Mouse (Mus musculus): ENCODE data around the gene Ubap2. TPM values are rescaled to one million over a fixed set of nuclear protein-coding genes. Genes with fewer than 3 reads are reported as not detected.

Gene Ubap2
- polyA plus RNA-seq, 1 experiment from 2014 or later, result 32.1 TPM

- DNase-seq (ENCODE audit: low spot score), result no peak
Measured at GRCm38 (mm10) chr4:41266350-41266749, 8.6 kb downstream of the Ubap2 start.

DNA sequence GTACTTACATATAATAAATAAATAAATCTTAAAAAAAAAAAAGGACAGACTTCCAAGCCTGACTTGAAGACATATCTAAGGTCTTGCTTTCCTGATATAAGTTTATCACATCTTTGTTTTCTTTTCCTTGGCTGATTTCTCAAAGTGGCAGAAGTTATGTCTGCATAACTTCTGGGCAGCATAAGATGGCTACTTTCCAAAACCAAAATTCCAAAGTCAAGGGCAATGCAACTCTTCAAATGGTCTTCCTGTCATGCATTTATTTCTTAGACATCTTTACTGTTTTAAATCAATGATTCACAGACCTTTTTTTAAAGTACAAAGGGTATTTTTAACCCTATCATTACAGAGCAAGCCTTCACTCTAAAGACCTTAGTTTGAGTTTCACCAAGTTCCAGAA, 14.3 kb downstream of the Ubap2 start:
- DNase-seq (ENCODE audit: low spot score), result no peak

DNA sequence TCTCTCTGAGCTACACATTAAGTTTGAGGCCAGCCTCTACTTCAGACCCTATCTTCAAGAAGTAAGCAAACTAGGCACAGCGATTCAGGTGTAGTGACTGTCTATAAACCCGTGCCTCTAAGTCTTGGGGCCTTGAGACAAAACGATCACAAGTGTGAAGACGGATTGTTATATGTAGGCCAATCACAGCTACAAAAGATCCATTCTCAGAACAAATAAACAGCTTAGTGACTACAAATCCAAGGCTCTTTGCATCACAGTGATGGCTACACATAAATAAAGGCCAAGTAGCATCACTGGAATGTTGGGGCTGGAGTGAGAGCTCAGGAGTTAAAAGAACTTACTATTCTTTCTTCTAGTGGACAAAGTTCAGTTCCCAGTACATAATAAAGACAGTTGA, 15.9 kb downstream of the Ubap2 start:
- no peak for DNase-seq (ENCODE audit: low spot score)

- DNase-seq (ENCODE audit: low spot score), result no peak
Measured at GRCm38 (mm10) chr4:41257752-41258151, 17.2 kb downstream of the Ubap2 start.

DNA sequence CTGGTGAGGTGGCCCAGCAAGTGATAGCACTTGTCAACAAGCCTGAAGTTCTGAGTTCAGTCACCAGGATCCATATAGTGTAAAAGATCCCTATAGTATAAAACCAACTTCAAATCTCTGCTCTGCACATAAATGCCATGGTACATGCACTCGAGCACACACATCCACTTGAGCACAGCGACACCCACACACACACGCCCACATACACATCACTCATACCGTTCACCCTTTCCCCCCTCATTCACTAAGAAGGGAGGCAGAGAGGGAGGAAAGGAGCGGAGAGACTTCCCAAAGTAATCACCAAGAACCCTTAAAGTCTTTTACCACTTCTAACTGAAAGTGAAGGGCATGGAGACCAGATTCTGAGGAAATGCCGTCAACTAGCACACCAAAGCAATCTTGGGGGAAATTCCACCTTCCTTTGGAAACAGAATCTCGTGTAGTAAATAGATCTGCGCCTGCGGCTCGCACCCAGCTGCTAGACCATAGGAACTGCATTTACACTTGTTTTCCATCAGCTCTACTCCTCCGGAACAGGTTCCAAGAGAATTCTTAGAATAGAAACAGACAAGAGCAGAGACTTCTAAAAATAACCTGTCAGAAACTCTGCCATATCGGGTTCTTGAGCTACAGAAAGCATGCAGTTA, 19.3 kb downstream of the Ubap2 start:
- no peak for DNase-seq (ENCODE audit: low spot score)

DNA sequence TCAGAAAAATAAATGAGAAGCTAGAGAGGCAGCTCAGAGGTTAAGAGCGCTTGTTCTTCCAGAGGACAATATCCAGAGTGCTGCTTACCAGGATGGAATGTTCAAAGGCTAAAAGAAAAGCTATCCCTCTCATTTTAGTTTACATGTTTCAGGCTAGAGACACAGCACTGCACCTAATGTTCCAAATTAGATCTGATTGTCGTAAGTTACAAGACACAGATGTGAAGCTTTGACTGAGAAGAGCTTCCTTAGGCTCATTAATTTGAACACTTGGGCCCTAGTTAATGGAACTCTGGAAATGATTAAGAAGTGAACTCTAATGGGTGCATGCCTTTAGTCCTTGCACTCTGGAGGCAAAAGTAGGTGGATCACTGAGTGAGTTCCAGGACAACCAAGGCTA, 21.2 kb downstream of the Ubap2 start:
- no peak for DNase-seq (ENCODE audit: low spot score)

GRCm38 (mm10) chr4:41245408-41245807, 29.5 kb downstream of the Ubap2 start:
- no peak for DNase-seq (ENCODE audit: low spot score)

- peak; percentile 20 for DNase-seq (ENCODE audit: low spot score)
Measured at GRCm38 (mm10) chr4:41240916-41241315, 34.0 kb downstream of the Ubap2 start.

DNA sequence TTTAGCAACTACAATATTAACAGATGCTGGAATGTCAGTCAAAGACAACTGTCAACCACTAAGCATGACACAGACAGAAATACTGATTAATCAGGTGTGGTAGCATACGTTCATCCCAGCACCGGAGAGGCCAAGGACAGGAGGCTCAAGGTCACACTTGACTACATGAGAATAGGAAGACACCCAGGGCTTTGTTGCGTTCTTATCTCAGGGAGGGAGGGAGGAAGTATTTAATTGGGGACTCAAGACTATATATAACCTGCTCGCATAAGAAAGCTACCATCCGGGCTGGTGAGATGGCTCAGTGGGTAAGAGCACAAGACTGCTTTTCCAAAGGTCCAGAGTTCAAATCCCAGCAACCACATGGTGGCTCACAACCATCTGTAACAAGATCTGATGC, 39.3 kb downstream of the Ubap2 start:
- no peak for DNase-seq (ENCODE audit: low spot score)

GRCm38 (mm10) chr4:41226351-41226750, 48.6 kb downstream of the Ubap2 start:
- peak; percentile 61 for DNase-seq (ENCODE audit: low spot score)

DNA sequence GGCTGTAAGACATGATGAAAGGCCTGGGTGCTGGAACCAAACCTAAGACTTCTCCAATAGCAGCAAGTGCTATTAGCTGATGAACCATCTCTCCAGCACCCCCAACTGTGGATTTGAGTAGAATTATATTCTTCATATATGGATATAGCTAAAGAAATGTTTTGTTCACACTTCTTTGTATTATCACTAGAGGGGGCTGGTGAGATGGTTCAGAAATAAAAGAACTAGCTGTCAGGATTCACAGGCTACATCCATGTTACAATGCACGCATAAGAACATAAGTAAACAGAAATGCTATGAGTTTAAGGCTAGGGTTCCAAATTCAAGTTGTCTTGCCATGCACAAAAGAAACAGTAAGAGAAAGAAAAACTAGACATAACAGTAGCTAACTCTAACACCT, 49.5 kb downstream of the Ubap2 start:
- DNase-seq (ENCODE audit: low spot score), result peak; percentile 33

DNA sequence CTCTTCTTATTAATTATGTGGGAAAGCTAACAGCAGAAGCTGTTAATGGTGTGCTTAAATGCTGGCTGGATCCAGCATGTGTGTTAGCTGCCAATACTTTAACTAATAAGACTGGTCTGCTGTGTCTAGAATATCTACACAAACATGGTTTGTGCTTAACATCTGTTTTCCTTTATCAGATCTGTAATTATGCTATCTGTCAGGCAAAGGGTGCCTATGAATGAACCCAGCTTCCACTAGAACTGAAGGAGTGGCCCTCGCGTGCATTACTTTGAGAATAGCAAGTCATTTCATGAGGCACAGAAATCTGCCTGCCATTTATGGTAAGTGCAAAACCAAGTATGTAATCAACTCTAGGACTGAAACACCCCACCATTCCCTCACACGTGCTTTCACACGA, 66.9 kb downstream of the Ubap2 start:
- no peak for DNase-seq (ENCODE audit: low spot score)

- DNase-seq (ENCODE audit: low spot score), result no peak
Measured at GRCm38 (mm10) chr4:41205751-41206150, 69.2 kb downstream of the Ubap2 start.

- DNase-seq (ENCODE audit: low spot score), result no peak
Measured at GRCm38 (mm10) chr4:41202135-41202534, 72.8 kb downstream of the Ubap2 start.

GRCm38 (mm10) chr4:41196861-41197610, 77.9 kb downstream of the Ubap2 start:
- DNase-seq (ENCODE audit: low spot score), result no peak

GRCm38 (mm10) chr4:41195328-41195727, 79.6 kb downstream of the Ubap2 start:
- DNase-seq (ENCODE audit: low spot score), result no peak

GRCm38 (mm10) chr4:41192544-41193512, 82.1 kb downstream of the Ubap2 start:
- DNase-seq (ENCODE audit: low spot score), result no peak

DNA sequence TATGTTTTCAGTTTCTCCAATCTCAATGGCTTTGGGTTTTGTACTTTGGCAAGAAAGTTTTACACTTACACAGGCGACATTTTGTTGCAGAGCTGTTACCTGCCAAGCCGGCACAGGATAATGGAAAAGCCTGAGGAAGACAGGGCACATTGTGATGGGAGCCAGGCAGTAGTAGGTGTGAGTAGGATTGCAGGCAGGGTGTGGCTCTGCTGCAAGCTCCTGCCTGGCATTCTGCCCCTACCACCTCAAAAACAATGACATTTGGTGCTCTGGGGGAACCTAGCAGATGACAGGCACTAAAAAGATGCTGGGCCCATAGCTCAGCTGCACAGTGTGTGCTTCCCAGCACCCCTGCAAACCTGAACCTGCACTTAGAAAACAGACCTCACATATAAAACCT, 85.1 kb downstream of the Ubap2 start:
- DNase-seq (ENCODE audit: low spot score), result no peak

DNA sequence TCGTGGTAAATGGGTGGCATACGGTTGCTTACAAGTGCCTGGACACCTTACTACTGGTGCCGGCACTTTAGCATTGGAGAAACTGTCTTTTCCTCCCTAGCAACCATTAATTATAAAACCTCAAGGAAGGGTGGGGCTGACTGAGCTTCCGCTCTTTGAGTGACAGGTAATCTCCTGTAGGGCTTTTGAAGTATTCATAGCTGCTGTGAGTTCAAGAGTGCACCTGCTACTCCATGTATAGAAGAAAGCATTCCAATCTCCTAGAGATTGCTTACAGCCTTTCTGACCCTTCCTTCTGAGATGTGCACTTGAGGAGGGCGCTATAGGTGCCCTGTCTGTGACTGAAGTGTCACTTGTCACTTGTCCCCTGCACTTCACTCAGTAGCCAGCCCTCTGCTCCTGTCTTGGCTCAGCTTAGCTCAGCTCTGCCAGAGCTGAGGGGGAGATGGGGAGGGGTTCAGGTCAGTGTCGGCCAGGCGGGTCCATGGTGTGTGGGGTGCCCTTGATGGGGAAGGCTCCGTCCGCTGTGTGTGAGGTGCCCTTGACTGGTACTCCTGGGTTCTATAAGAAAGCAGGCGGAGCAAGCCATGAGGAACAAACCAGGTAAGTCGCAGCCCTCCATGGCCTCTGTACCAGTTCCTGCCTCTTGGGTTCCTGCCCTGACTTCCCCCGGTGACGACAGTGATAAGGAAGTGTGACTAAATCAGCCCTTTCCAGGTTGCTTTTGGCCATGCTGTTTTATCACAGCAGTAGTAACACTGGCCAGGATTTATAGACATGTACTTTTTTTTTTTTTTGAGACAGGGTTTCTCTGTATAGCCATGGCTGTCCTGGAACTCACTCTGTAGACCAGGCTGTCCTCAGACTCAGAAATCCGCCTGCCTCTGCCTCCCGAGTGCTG, 94.9 kb downstream of the Ubap2 start:
- no peak for DNase-seq (ENCODE audit: low spot score)

GRCm38 (mm10) chr4:41174631-41175030, 100.3 kb downstream of the Ubap2 start:
- DNase-seq (ENCODE audit: low spot score), result no peak

DNA sequence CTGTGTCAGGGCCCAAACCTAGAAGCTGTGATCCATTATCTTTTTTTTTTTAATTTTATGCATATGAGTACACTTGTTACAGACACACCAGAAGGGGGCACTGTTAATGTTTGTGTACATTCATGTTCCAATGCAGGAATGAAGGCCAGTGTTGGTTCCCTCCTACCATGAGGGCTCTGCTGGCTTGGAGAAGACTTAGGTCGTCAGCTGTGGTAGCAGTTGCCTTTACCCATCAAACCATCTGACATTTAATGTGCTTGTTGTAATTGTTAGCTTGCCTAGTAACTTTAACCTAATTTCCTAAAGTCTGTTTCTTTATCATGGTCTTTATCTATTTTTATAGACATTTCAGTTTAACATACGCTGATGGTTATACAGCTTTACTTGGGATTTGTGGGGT, 104.0 kb downstream of the Ubap2 start:
- DNase-seq (ENCODE audit: low spot score), result no peak
